Mouse (Mus musculus) skeletal muscle tissue, postnatal 0 days (tissue): Measurements from ENCODE around the gene Tnfsf15. TPM values are rescaled to one million over a fixed set of nuclear protein-coding genes. Genes with fewer than 3 reads are reported as not detected.

Experiments used
- polyA plus RNA-seq: library from polyadenylated mRNA; unstranded; fragments of >200 nt; fragmentation: Nextera tagmentation; extraction: Ambion mirVana; gene quantifications from 2 replicates; pipeline ENCODE4 v1.2.1, GENCODE M21; 2015

Tnfsf15 gene
- polyA plus RNA-seq, result 0.05 TPM in 1 of 2 replicates, not detected in the other

GRCm38 (mm10) chr4:63744693-63745171, at the start of gene Tnfsf15:
Tnfsf15 (minus strand) TSS chr4:63745113.

Other genes starting within 250 kb of the Tnfsf15 start
- gene Whrn, start 249.1 kb downstream of the Tnfsf15 start, polyA plus RNA-seq, result 1.3 and 1.6 TPM in 2 replicates
- gene Atp6v1g1, start 200.3 kb downstream of the Tnfsf15 start, polyA plus RNA-seq, result 280 and 298 TPM in 2 replicates
- gene Tmem268, start 186.3 kb downstream of the Tnfsf15 start, polyA plus RNA-seq, result 4.2 and 5.7 TPM in 2 replicates
- gene Gm11213, start 139.9 kb downstream of the Tnfsf15 start, polyA plus RNA-seq, result not detected in 2 replicates
- not detected in 2 replicates for gene Tex48, start 122.7 kb downstream of the Tnfsf15 start, polyA plus RNA-seq
- not detected in 2 replicates for gene Gm11214, start 81.7 kb downstream of the Tnfsf15 start, polyA plus RNA-seq
- gene Tnfsf8, start 116.2 kb upstream of the Tnfsf15 start, polyA plus RNA-seq, result not detected in 2 replicates